Mouse (Mus musculus) kidney, embryonic 14.5 days (tissue): Measurements from ENCODE around the gene St3gal6. TPM values are rescaled to one million over a fixed set of nuclear protein-coding genes. Genes with fewer than 3 reads are reported as not detected.

Experiments used
- ATAC-seq: fragments of 200-750 bp; cut with Nextera tagmentation; 2 replicates; pipeline ENCODE4 v1.8.0; 2017; ENCODE audit warnings: moderate number of reproducible peaks, mild to moderate bottlenecking, moderate TSS enrichment, moderate library complexity; ENCODE audit not compliant: low FRiP score, low TSS enrichment
- H3K27ac ChIP-seq: fragments of 300-500 bp; sonication (generic); 2 replicates; pipeline ENCODE4 v1.5.1; 2014; ENCODE audit warnings: low read depth, mild to moderate bottlenecking, low read length, moderate library complexity, mixed read lengths
- H3K27me3 ChIP-seq: fragments of 300-500 bp; sonication (generic); 2 replicates; pipeline ENCODE4 v1.6.1; 2014; ENCODE audit warnings: mild to moderate bottlenecking, low read length; ENCODE audit not compliant: control insufficient read depth, insufficient read depth
- H3K36me3 ChIP-seq: fragments of 300-500 bp; sonication (generic); 2 replicates; pipeline ENCODE4 v1.6.1; 2014; ENCODE audit warnings: low read length, mixed read lengths; ENCODE audit not compliant: control insufficient read depth, insufficient read depth
- H3K4me1 ChIP-seq: fragments of 300-500 bp; sonication (generic); 2 replicates; pipeline ENCODE4 v1.6.1; 2014; ENCODE audit warnings: low read length, mixed read lengths; ENCODE audit not compliant: control insufficient read depth, insufficient read depth
- H3K4me2 ChIP-seq: fragments of 300-500 bp; sonication (generic); replicated peaks from 2 replicates; pipeline ENCODE4 v1.6.1; 2014; ENCODE audit warnings: low read depth, mild to moderate bottlenecking, low read length
- H3K4me3 ChIP-seq: fragments of 300-500 bp; sonication (generic); 2 replicates; pipeline ENCODE4 v1.5.1; 2014; ENCODE audit warnings: mild to moderate bottlenecking, low read length
- H3K9ac ChIP-seq: fragments of 300-500 bp; sonication (generic); 2 replicates; pipeline ENCODE4 v1.6.1; 2014; ENCODE audit warnings: low read depth, mild to moderate bottlenecking, low read length, moderate library complexity
- H3K9me3 ChIP-seq: fragments of 300-500 bp; sonication (generic); 2 replicates; pipeline ENCODE4 v1.6.1; 2016; ENCODE audit warnings: low read length; ENCODE audit not compliant: control insufficient read depth
- WGBS: fragments of 180-500 bp; shearing (Covaris S2); extraction: QIAGEN DNeasy Blood & Tissue Kit; methylation state at CpG from one replicate; pipeline ENCODE4 v1.1.7; 2014; 5-methylcytosine and 5-hydroxymethylcytosine counted together
- polyA plus RNA-seq: library from polyadenylated mRNA; unstranded; fragments of >200 nt; fragmentation: Nextera tagmentation; extraction: Ambion mirVana; gene quantifications from 2 replicates; pipeline ENCODE4 v1.2.1, GENCODE M21; 2014

The St3gal6 gene
- polyA plus RNA-seq, 1 experiment from 2014 or later: 46.9 TPM

DNA sequence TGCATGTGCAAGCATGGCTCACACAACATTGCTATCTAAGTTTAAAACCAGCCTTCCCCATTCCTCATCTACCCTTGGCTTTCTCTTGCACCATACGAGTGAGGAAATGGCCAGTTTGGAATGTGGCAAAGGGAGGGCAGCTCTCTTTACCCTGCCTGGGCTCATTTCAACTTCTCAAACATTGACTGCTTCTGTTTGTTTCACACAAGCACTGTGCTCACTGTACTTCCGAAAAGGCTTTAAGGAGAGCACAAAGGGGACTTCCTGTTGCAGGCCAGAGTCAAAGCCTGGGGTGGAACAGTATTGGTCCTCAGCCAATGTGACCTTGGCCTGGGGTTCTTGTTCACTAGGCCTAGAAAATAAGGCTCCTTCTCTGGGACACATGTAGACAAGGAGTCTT, 47.7 kb downstream of the St3gal6 start:
- Histone ChIP-seq H3K36me3 (peaks cover 45% of the 10 kb centered on the region), H3K4me1 (peaks cover 7% of the 10 kb centered on the region), H3K4me2 (no peak overlapping the region), H3K27me3 (no peaks in the 10 kb centered on the region), H3K9ac (no peak overlapping the region), H3K27ac (peak overlapping the region; percentile 47; the same call in 1 of the 2 replicates), H3K9me3 (0 out of 2 replicates have a peak, but pooled peaks cover 4% of the 10 kb centered on the region), H3K4me3 (no peak overlapping the region)
- 60% methylated on average over 2 of the region's 2 CpGs for WGBS
- no peak for ATAC-seq

DNA sequence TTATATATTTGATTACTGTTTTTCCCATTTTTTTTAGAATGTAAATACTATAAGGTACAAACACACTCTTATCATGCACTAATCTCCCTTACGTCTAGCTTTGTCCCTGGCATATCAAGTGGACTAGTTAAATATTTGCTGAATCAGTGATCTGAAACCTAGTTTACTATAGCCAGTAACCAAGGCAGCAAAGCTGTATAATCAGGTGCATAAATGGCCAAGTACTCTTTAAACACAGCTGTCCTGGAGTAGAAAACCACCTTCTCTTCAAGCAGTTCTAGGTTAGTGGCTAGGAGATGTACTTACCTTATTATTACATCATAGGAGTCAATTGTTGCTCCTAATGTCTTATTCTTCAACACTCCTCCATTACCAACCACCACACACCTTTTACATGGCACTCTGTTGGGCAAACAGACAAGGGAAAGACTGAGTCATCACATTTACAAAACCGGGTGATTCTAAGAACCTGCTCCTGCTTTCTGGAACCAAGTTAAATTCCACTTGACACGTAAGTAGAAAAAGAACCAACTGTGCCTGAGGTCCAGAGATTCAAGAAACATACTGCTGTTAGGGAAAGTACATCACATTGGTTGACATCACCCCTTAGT, 48.4 kb downstream of the St3gal6 start:
- 0 out of 2 replicates have a peak, but pooled peaks have one; percentile 30 for ATAC-seq
- 82% methylated on average over 3 of the region's 3 CpGs for WGBS
- Histone ChIP-seq H3K9me3 (0 out of 2 replicates have a peak, but pooled peaks cover 4% of the 10 kb centered on the region), H3K9ac (no peak overlapping the region), H3K36me3 (peaks cover 47% of the 10 kb centered on the region), H3K4me3 (no peak overlapping the region), H3K4me2 (no peak overlapping the region), H3K27ac (peak overlapping the region; percentile 47; the same call in 1 of the 2 replicates), H3K4me1 (peaks cover 7% of the 10 kb centered on the region), H3K27me3 (no peaks in the 10 kb centered on the region)

DNA sequence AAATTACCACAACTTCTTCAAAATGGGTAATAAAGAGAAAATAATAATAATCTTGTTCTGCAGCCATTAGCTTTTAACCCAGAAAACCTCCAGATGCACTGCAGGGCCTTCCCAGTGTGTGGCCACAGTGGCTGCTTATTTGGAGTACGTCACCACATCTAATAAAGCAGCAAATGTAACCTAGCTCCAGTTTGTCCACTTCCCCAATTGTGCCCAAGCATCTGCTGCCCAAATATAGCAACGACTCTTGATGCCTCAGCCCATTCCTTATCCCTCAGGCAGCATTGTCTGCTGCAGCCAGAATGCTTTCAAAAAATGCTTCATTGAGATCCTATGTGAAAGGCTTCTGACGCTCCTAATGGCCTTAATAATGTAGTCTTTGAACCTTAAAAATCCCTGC, 49.2 kb downstream of the St3gal6 start:
- H3K4me3 ChIP-seq: no peak overlapping the region
- 0 out of 2 replicates have a peak, but pooled peaks cover 4% of the 10 kb centered on the region for H3K9me3 ChIP-seq
- no peak overlapping the region for H3K4me2 ChIP-seq
- 81% methylated on average over 3 of the region's 3 CpGs for WGBS
- H3K4me1 ChIP-seq: peaks cover 4% of the 10 kb centered on the region
- H3K27me3 ChIP-seq: no peaks in the 10 kb centered on the region
- H3K27ac ChIP-seq: no peak overlapping the region
- no peak overlapping the region for H3K9ac ChIP-seq
- no peak for ATAC-seq
- peaks cover 51% of the 10 kb centered on the region for H3K36me3 ChIP-seq

DNA sequence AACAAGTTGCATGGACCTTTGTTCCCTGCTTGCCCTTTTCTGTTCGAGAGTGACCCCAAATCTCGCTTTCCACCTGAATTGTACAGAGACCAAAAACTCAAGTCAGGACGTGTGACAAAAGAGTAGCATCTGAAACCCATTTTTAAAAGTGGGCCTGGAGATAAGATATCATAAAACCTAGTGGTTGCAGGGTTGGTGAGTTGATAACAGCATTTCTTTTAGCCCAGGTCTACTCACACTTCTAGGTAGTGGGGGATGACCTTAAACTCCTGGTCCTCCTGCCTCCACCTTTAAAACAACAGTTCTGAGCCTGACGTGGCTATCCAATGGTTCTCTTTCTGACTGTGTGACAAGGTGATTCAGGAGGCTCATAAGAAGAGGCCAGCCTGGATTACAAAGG, 53.2 kb downstream of the St3gal6 start:
- no peaks in the 10 kb centered on the region for H3K9me3 ChIP-seq
- peaks cover 56% of the 10 kb centered on the region for H3K36me3 ChIP-seq
- H3K4me1 ChIP-seq: no peaks in the 10 kb centered on the region
- 85% methylated on average over 4 of the region's 4 CpGs for WGBS
- ATAC-seq: no peak
- no peak overlapping the region for H3K9ac ChIP-seq
- no peak overlapping the region for H3K4me3 ChIP-seq
- no peak overlapping the region for H3K4me2 ChIP-seq
- no peaks in the 10 kb centered on the region for H3K27me3 ChIP-seq
- H3K27ac ChIP-seq: no peak overlapping the region

DNA sequence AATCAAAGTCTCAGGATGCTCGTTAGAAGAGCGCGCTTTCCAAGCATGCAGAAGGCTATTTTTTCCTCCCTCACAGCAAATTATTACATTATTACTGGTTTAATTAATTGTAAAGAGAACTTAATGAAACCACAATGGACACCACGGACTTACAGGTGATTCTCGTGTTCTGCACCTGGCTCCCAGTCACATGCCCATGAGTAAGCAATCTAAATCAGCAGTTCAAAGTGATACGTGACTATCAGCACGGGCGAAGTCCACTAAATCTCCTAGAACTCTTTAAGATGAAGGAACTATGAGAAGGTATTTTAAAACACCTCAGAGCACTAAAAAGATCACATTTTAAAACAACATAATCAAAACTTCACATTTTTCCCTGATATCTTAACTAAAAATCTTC, 54.0 kb downstream of the St3gal6 start:
- ATAC-seq: no peak
- H3K36me3 ChIP-seq: peaks cover 64% of the 10 kb centered on the region
- H3K9ac ChIP-seq: no peak overlapping the region
- H3K9me3 ChIP-seq: no peaks in the 10 kb centered on the region
- WGBS: 91% methylated on average over 8 of the region's 8 CpGs
- no peaks in the 10 kb centered on the region for H3K4me1 ChIP-seq
- no peak overlapping the region for H3K4me2 ChIP-seq
- no peak overlapping the region for H3K4me3 ChIP-seq
- H3K27me3 ChIP-seq: no peaks in the 10 kb centered on the region
- no peak overlapping the region for H3K27ac ChIP-seq

DNA sequence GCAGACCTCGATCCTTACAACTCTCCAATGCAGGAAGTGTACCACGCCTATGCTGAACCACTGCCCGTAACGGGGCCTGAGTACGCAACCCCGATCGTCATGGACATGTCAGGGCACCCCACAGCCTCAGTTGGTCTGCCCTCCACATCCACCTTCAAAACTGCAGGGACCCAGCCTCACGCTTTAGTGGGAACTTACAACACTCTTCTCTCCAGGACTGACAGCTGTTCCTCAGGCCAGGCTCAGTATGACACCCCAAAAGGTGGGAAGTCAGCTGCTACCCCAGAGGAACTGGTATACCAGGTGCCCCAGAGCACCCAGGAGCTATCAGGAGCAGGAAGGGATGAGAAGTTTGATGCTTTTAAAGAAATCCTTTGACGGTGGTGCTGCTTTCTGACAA, 58.6 kb downstream of the St3gal6 start:
- no peaks in the 10 kb centered on the region for H3K27me3 ChIP-seq
- H3K27ac ChIP-seq: no peak overlapping the region
- H3K4me3 ChIP-seq: no peak overlapping the region
- H3K9me3 ChIP-seq: no peaks in the 10 kb centered on the region
- ATAC-seq: no peak
- WGBS: 92% methylated on average over 9 of the region's 9 CpGs
- H3K4me1 ChIP-seq: no peaks in the 10 kb centered on the region
- H3K36me3 ChIP-seq: peaks cover 57% of the 10 kb centered on the region; the same call in 1 of the 2 replicates
- H3K9ac ChIP-seq: no peak overlapping the region
- no peak overlapping the region for H3K4me2 ChIP-seq

DNA sequence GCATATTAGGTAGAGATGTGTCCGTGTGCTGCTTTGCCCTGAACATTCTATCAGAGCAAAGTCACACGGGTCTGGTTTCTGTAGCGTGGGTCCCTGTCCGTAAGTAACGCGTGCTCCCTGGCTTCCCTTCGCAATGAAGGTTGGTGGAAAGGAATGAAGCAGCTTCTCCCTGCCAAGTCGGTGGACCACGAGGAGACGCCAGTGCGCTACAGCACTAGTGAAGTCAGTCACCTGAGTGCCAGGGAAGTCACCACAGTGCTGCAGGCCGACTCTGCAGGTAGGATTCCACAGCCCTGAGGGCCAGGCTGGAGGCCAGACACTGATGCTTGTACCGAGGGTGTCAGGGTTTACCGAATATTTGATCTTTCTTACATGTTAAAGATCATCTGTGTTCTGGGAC, 60.0 kb downstream of the St3gal6 start:
- Histone ChIP-seq H3K9me3 (no peaks in the 10 kb centered on the region), H3K9ac (no peak overlapping the region), H3K4me2 (no peak overlapping the region), H3K27me3 (no peaks in the 10 kb centered on the region), H3K4me3 (no peak overlapping the region), H3K4me1 (no peaks in the 10 kb centered on the region), H3K27ac (no peak overlapping the region), H3K36me3 (peaks cover 47% of the 10 kb centered on the region; the same call in 1 of the 2 replicates)
- 88% methylated on average over 14 of the region's 14 CpGs for WGBS
- peak; percentile 18; the same call in 1 of the 2 replicates for ATAC-seq

DNA sequence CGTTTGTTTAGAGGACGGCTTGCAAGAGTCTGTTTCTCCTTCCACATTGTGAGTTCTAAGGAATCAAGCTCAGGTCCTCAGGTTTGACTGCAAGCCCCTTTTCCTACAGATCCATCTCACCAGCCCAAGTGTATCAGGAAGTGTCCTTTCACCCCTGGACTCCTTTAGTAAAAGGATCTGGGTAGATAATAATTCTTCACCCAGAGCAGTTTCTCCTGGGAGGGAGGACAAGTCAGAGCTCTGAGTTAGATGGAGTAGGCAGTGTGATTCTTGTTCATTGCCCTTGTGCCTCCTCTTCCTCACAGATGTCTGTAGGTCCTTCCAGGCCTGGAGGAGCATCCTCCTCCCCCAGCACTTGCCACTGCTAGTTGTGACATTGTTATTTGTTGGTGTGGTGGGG, 61.5 kb downstream of the St3gal6 start:
- Histone ChIP-seq H3K27me3 (no peaks in the 10 kb centered on the region), H3K4me1 (no peaks in the 10 kb centered on the region), H3K4me3 (no peak overlapping the region), H3K9ac (no peak overlapping the region), H3K4me2 (no peak overlapping the region), H3K36me3 (peaks cover 47% of the 10 kb centered on the region), H3K27ac (no peak overlapping the region), H3K9me3 (no peaks in the 10 kb centered on the region)
- ATAC-seq: no peak
- WGBS: 90% methylated on average over 2 of the region's 2 CpGs

DNA sequence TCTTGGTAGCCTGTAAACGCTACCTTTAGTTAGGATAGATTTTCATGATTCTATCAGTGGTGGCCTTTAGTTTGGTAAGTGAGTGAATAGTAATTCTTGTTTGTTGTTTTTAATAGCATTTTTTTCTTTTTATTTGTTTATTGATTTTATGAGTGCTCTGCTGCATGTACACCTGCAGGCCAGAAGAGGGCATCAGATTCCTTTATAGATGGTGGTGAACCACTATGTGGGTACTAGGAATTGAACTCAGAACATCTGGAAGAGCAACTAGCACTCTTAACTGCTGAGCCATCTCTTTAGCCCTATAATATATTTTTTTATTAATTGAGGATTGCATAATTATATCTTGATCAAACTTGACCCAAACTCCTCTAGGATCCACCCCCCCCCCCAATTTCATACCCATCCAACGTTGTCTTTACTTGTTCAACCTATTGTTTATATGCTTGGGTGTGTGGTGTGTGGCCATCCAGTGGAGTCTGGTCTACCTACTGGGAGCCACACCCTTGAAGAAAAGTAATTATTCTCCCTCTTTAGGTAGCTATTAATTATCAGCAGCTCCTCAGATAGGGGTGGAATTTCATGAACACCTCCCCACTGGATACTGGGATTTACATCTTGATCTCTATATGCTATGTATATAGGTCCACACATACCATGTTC, 62.1 kb downstream of the St3gal6 start:
- Histone ChIP-seq H3K4me2 (no peak overlapping the region), H3K4me1 (0 out of 2 replicates have a peak, but pooled peaks cover 4% of the 10 kb centered on the region), H3K9ac (no peak overlapping the region), H3K27me3 (no peaks in the 10 kb centered on the region), H3K36me3 (peaks cover 48% of the 10 kb centered on the region), H3K4me3 (no peak overlapping the region), H3K9me3 (no peaks in the 10 kb centered on the region), H3K27ac (no peak overlapping the region)
- ATAC-seq: no peak
- 92% methylated on average over 2 of the region's 2 CpGs for WGBS
